Mouse (Mus musculus) midbrain, embryonic 16.5 days (tissue): ENCODE measurements around the gene Cntrob. TPM values are rescaled to one million over a fixed set of nuclear protein-coding genes. Genes with fewer than 3 reads are reported as not detected.
A peak's percentile ranks its signal among the peaks of the same experiment; 100 is the strongest.

Experiments
- ATAC-seq: fragments of 200-750 bp; cut with Nextera tagmentation; 2 replicates; pipeline ENCODE4 v1.8.0; 2017; ENCODE audit warnings: moderate TSS enrichment
- H3K27ac ChIP-seq: fragments of 300-500 bp; sonication (generic); 2 replicates; pipeline ENCODE4 v1.5.1; 2014; ENCODE audit warnings: mild to moderate bottlenecking, low read length, mixed read lengths
- H3K27me3 ChIP-seq: fragments of 300-500 bp; sonication (generic); 2 replicates; pipeline ENCODE4 v1.6.1; 2014; ENCODE audit warnings: low read depth, low read length, mixed read lengths; ENCODE audit not compliant: control insufficient read depth, insufficient read depth
- H3K36me3 ChIP-seq: fragments of 300-500 bp; sonication (generic); 2 replicates; pipeline ENCODE4 v1.6.1; 2014; ENCODE audit warnings: mild to moderate bottlenecking, low read length, moderate library complexity, mixed read lengths; ENCODE audit not compliant: control insufficient read depth, insufficient read depth
- H3K4me1 ChIP-seq: fragments of 300-500 bp; sonication (generic); 2 replicates; pipeline ENCODE4 v1.6.1; 2014; ENCODE audit warnings: mild to moderate bottlenecking, low read length, mixed read lengths; ENCODE audit not compliant: control insufficient read depth, insufficient read depth
- H3K4me2 ChIP-seq: fragments of 300-500 bp; sonication (generic); 2 replicates; pipeline ENCODE4 v1.6.1; 2014; ENCODE audit warnings: mild to moderate bottlenecking, low read length, mixed read lengths
- H3K4me3 ChIP-seq: fragments of 300-500 bp; sonication (generic); 2 replicates; pipeline ENCODE4 v1.5.1; 2014; ENCODE audit warnings: low read depth, mild to moderate bottlenecking, low read length, moderate library complexity, mixed read lengths
- H3K9ac ChIP-seq: fragments of 300-500 bp; sonication (generic); 2 replicates; pipeline ENCODE4 v1.6.1; 2014; ENCODE audit warnings: low read depth, low read length, mixed read lengths
- H3K9me3 ChIP-seq: fragments of 300-500 bp; sonication (generic); replicated peaks from 2 replicates; pipeline ENCODE4 v1.6.1; 2014; ENCODE audit warnings: mild to moderate bottlenecking, low read length, mixed read lengths; ENCODE audit not compliant: control insufficient read depth, poor library complexity, severe bottlenecking
- WGBS: fragments of 180-500 bp; shearing (Covaris S2); extraction: QIAGEN DNeasy Blood & Tissue Kit; methylation state at CpG from one replicate; pipeline ENCODE4 v1.1.7; 2014; 5-methylcytosine and 5-hydroxymethylcytosine counted together
- polyA plus RNA-seq: library from polyadenylated mRNA; unstranded; fragments of >200 nt; fragmentation: Nextera tagmentation; extraction: Ambion mirVana; gene quantifications from 2 replicates; pipeline ENCODE4 v1.2.1, GENCODE M21; 2015

The Cntrob gene
- polyA plus RNA-seq, 1 experiment from 2014 or later = 21.7 TPM

- H3K27ac ChIP-seq = no peak overlapping the region
These were observed 56.2 kb downstream of the Cntrob start for GRCm38 (mm10) chr11:69267341-69267740.

GRCm38 (mm10) chr11:69266253-69266652 is 57.3 kb downstream of the Cntrob start:
- H3K36me3 ChIP-seq = no peaks in the 10 kb centered on the region
- no peaks in the 10 kb centered on the region for H3K9me3 ChIP-seq
- peaks cover 14% of the 10 kb centered on the region for H3K4me1 ChIP-seq
- H3K4me2 ChIP-seq = peak overlapping the region; percentile 44
- H3K27ac ChIP-seq = peak overlapping the region; percentile 78
- ATAC-seq = peak; percentile 89
- H3K27me3 ChIP-seq = no peaks in the 10 kb centered on the region
- H3K9ac ChIP-seq = peak overlapping the region; percentile 1; the same call in 1 of the 2 replicates
- WGBS = 11% methylated on average over 10 of the region's 10 CpGs
- H3K4me3 ChIP-seq = 0 out of 2 replicates have a peak overlapping the region, but pooled peaks have one; percentile 15

More at GRCm38 (mm10) chr11:69267341-69267740, 56.2 kb downstream of the Cntrob start:
- no peaks in the 10 kb centered on the region for H3K9me3 ChIP-seq
- no peak overlapping the region for H3K4me2 ChIP-seq
- ATAC-seq = no peak
- H3K4me1 ChIP-seq = peaks cover 14% of the 10 kb centered on the region
- H3K9ac ChIP-seq = no peak overlapping the region
- H3K27me3 ChIP-seq = no peaks in the 10 kb centered on the region
- WGBS = 28% methylated on average over 7 of the region's 7 CpGs
- H3K4me3 ChIP-seq = no peak overlapping the region
- H3K36me3 ChIP-seq = no peaks in the 10 kb centered on the region

DNA sequence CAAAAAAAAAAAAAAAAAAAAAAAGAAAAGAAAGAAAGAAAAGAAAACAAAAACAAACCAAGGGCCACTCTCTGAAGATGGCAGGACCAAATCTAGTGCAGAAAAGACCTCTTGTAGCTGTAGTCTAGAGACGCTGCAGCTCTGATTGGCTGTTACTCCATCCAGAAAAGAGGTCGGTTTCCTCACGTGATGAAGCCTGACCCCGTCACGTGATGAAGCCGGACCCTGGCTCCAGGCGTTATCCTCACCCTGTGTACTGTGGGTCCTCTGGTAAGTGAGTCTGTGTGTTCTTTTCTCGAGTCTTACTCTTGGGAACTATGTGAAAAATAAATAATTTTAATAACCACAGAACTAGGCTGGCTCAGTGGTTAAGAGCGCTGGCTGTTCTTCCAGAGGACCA is 58.2 kb downstream of the Cntrob start:
- Histone ChIP-seq H3K4me3 (no peak overlapping the region), H3K9ac (no peak overlapping the region), H3K27ac (peak overlapping the region; percentile 78), H3K36me3 (no peaks in the 10 kb centered on the region), H3K4me2 (peak overlapping the region; percentile 44), H3K9me3 (no peaks in the 10 kb centered on the region), H3K4me1 (peaks cover 14% of the 10 kb centered on the region), H3K27me3 (no peaks in the 10 kb centered on the region)
- 79% methylated on average over 9 of the region's 9 CpGs for WGBS
- ATAC-seq = no peak

GRCm38 (mm10) chr11:69264276-69264675 is 59.3 kb downstream of the Cntrob start:
- Histone ChIP-seq H3K9ac (no peak overlapping the region), H3K4me1 (peaks cover 14% of the 10 kb centered on the region), H3K27me3 (no peaks in the 10 kb centered on the region), H3K36me3 (no peaks in the 10 kb centered on the region), H3K27ac (no peak overlapping the region), H3K4me2 (no peak overlapping the region), H3K9me3 (no peaks in the 10 kb centered on the region), H3K4me3 (no peak overlapping the region)
- 74% methylated on average over 2 of the region's 2 CpGs for WGBS
- no peak for ATAC-seq

DNA sequence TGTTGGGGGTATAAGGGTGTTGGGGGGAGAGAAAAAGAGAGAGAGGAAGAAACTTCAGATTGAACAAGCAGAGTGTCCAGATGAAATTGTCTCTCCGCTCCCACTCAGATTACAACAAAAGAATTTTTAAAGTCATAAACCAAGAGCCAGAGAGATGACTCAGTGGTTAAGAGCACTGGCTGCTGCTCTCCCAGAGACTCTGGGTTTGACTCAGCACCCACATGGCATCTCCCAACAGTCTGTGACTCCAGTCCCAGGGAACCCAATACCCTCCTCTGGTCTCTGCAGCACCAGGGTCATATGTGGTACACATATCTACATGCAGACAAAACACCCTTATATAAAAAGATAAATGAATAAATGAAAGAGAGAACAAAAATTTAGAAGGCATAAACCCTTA is 63.5 kb downstream of the Cntrob start:
- Histone ChIP-seq H3K9ac (no peak overlapping the region), H3K4me3 (no peak overlapping the region), H3K36me3 (no peaks in the 10 kb centered on the region), H3K4me1 (no peaks in the 10 kb centered on the region), H3K27me3 (no peaks in the 10 kb centered on the region), H3K9me3 (no peaks in the 10 kb centered on the region), H3K27ac (no peak overlapping the region), H3K4me2 (no peak overlapping the region)
- WGBS = 100% methylated on average over 1 of the region's 1 CpGs
- no peak for ATAC-seq

DNA sequence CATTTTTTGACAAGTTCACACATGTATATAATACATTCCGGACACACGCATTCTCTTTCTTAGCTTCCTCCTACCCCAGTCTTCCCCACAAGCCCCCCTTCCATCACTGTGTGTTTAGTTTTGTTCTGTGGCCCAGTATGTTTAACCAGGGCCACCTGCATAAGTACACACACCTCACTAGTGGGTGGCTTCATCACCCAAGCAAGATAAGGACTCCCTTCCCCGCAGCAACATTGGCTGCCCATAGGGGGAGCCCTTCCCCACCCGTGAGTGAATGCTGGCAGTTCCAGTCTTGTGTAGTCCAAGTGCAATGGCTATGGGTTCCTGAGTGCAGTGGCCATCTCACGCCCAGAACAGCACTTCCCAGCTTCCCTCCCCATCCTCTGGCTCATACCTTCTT is 65.3 kb downstream of the Cntrob start:
- 56% methylated on average over 5 of the region's 5 CpGs for WGBS
- no peak; the same call in 1 of the 2 replicates for ATAC-seq
- Histone ChIP-seq H3K4me2 (no peak overlapping the region), H3K4me3 (no peak overlapping the region), H3K9ac (no peak overlapping the region), H3K4me1 (no peaks in the 10 kb centered on the region), H3K27ac (no peak overlapping the region), H3K36me3 (no peaks in the 10 kb centered on the region), H3K27me3 (no peaks in the 10 kb centered on the region), H3K9me3 (no peaks in the 10 kb centered on the region)

DNA sequence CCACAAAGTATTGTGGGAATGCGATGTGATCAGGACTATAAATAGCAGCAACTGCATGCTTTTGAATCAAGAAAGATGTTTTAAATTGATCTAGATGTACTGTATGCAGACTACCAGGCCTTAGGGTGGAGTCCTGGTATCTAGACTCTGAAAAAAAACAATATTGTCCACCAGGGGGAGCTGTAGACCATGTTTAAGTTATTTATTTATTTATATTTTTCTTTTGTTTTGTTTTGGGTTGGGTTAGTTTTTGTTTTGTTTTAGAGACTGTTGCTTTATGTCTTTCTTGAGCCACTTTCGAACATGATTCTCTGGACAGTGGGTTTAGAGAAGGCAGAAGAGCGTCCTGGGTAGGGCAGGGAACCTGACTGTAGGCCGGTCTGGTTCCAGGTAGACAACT is 65.8 kb downstream of the Cntrob start:
- Histone ChIP-seq H3K27me3 (no peaks in the 10 kb centered on the region), H3K27ac (no peak overlapping the region), H3K9me3 (no peaks in the 10 kb centered on the region), H3K9ac (no peak overlapping the region), H3K4me1 (no peaks in the 10 kb centered on the region), H3K4me3 (no peak overlapping the region), H3K36me3 (no peaks in the 10 kb centered on the region), H3K4me2 (no peak overlapping the region)
- ATAC-seq = no peak
- WGBS = 48% methylated on average over 4 of the region's 4 CpGs

GRCm38 (mm10) chr11:69257072-69257471 is 66.5 kb downstream of the Cntrob start:
- no peaks in the 10 kb centered on the region for H3K27me3 ChIP-seq
- 61% methylated on average over 2 of the region's 2 CpGs for WGBS
- no peak overlapping the region for H3K9ac ChIP-seq
- no peak overlapping the region for H3K4me3 ChIP-seq
- H3K9me3 ChIP-seq = no peaks in the 10 kb centered on the region
- no peaks in the 10 kb centered on the region for H3K4me1 ChIP-seq
- H3K27ac ChIP-seq = no peak overlapping the region
- H3K4me2 ChIP-seq = no peak overlapping the region
- H3K36me3 ChIP-seq = no peaks in the 10 kb centered on the region
- ATAC-seq = no peak

DNA sequence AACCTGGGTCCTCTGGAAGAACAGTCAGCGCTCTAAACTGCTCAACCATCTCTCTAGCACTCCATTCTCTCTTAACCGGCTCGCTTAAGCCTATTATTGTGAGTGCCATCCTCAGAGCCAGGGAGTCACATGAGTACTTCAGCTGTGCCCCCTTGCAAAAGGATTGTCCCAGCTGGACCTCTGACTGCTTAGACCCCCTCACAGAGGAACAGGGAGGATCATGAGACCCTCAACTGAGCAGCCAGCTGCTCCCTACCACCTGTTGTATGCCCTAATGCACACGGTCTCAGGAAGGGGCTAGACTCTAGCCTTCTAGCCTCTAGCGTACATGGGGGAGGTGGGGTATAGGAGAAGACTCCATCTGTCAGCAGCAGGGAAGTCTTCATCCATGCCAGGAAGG is 68.8 kb downstream of the Cntrob start:
- H3K36me3 ChIP-seq = no peaks in the 10 kb centered on the region
- H3K9me3 ChIP-seq = no peaks in the 10 kb centered on the region
- no peak overlapping the region for H3K4me2 ChIP-seq
- no peak for ATAC-seq
- no peak overlapping the region for H3K4me3 ChIP-seq
- 73% methylated on average over 5 of the region's 5 CpGs for WGBS
- no peaks in the 10 kb centered on the region for H3K27me3 ChIP-seq
- H3K27ac ChIP-seq = no peak overlapping the region
- H3K4me1 ChIP-seq = no peaks in the 10 kb centered on the region
- no peak overlapping the region for H3K9ac ChIP-seq
